Mouse (Mus musculus): ENCODE data around the gene Svop. TPM values are rescaled to one million over a fixed set of nuclear protein-coding genes. Genes with fewer than 3 reads are reported as not detected.

The Svop gene
- polyA plus RNA-seq, 1 experiment from 2014 or later, result 0.11 TPM

GRCm38 (mm10) chr5:114006974-114007373 is 84.4 kb downstream of the Svop start:
- H3K4me2 ChIP-seq (ENCODE audit: low read length), result no peak overlapping the region
- no peaks in the 10 kb centered on the region for H3K36me3 ChIP-seq (ENCODE audit: control insufficient read depth, insufficient read depth, low read length)
- no peak overlapping the region for H3K4me3 ChIP-seq (ENCODE audit: control insufficient read depth in 1 of 2, insufficient read depth in 1 of 2, low read depth in 1 of 2, low read length in 2 of 2)
- ATAC-seq (ENCODE audit: insufficient number of reproducible peaks, insufficient read depth, low FRiP score, low read depth), result no peak
- no peaks in the 10 kb centered on the region for H3K9me3 ChIP-seq (ENCODE audit: control insufficient read depth, low read length)
- H3K9ac ChIP-seq (ENCODE audit: low read length), result no peak overlapping the region
- H3K27me3 ChIP-seq (ENCODE audit: control insufficient read depth, insufficient read depth, low read length), result no peaks in the 10 kb centered on the region
- H3K27ac ChIP-seq (replicated peaks in 1 of 2; ENCODE audit: control insufficient read depth in 1 of 2, insufficient read depth in 1 of 2, low read depth in 2 of 2, low read length in 2 of 2), result no peak overlapping the region
- no peaks in the 10 kb centered on the region for H3K4me1 ChIP-seq (ENCODE audit: control insufficient read depth in 2 of 2, insufficient read depth in 2 of 2, low read length in 2 of 2)
- WGBS, result 66% methylated on average over 4 of the region's 4 CpGs

- H3K4me2 ChIP-seq (ENCODE audit: low read length), result no peak overlapping the region
- H3K4me3 ChIP-seq (ENCODE audit: control insufficient read depth in 1 of 2, insufficient read depth in 1 of 2, low read depth in 1 of 2, low read length in 2 of 2), result no peak overlapping the region
- no peaks in the 10 kb centered on the region for H3K36me3 ChIP-seq (ENCODE audit: control insufficient read depth, insufficient read depth, low read length)
- H3K27ac ChIP-seq (replicated peaks in 1 of 2; ENCODE audit: control insufficient read depth in 1 of 2, insufficient read depth in 1 of 2, low read depth in 2 of 2, low read length in 2 of 2), result no peak overlapping the region
- no peak overlapping the region for H3K9ac ChIP-seq (ENCODE audit: low read length)
- no peaks in the 10 kb centered on the region for H3K4me1 ChIP-seq (ENCODE audit: control insufficient read depth in 2 of 2, insufficient read depth in 2 of 2, low read length in 2 of 2)
- 78% methylated on average over 5 of the region's 5 CpGs for WGBS
- H3K27me3 ChIP-seq (ENCODE audit: control insufficient read depth, insufficient read depth, low read length), result no peaks in the 10 kb centered on the region
- no peak for ATAC-seq (ENCODE audit: insufficient number of reproducible peaks, insufficient read depth, low FRiP score, low read depth)
- H3K9me3 ChIP-seq (ENCODE audit: control insufficient read depth, low read length), result no peaks in the 10 kb centered on the region
Measured at GRCm38 (mm10) chr5:114005100-114005499, 86.3 kb downstream of the Svop start.

- H3K27ac ChIP-seq (replicated peaks in 1 of 2; ENCODE audit: control insufficient read depth in 1 of 2, insufficient read depth in 1 of 2, low read depth in 2 of 2, low read length in 2 of 2), result no peak overlapping the region
- no peak overlapping the region for H3K9ac ChIP-seq (ENCODE audit: low read length)
- H3K4me1 ChIP-seq (ENCODE audit: control insufficient read depth in 2 of 2, insufficient read depth in 2 of 2, low read length in 2 of 2), result no peaks in the 10 kb centered on the region
- WGBS, result 83% methylated on average over 11 of the region's 11 CpGs
- no peaks in the 10 kb centered on the region for H3K27me3 ChIP-seq (ENCODE audit: control insufficient read depth, insufficient read depth, low read length)
- no peaks in the 10 kb centered on the region for H3K36me3 ChIP-seq (ENCODE audit: control insufficient read depth, insufficient read depth, low read length)
- no peak overlapping the region for H3K4me2 ChIP-seq (ENCODE audit: low read length)
- H3K9me3 ChIP-seq (ENCODE audit: control insufficient read depth, low read length), result no peaks in the 10 kb centered on the region
- no peak for ATAC-seq (ENCODE audit: insufficient number of reproducible peaks, insufficient read depth, low FRiP score, low read depth)
- no peak overlapping the region for H3K4me3 ChIP-seq (ENCODE audit: control insufficient read depth in 1 of 2, insufficient read depth in 1 of 2, low read depth in 1 of 2, low read length in 2 of 2)
Measured at GRCm38 (mm10) chr5:114004573-114004972, 86.8 kb downstream of the Svop start.

GRCm38 (mm10) chr5:114003542-114003941 is 87.8 kb downstream of the Svop start, which contains the start of gene Dao:
Dao (plus strand) TSS chr5:114003703.
- WGBS, result 57% methylated on average over 5 of the region's 5 CpGs
- Histone ChIP-seq H3K27me3 (ENCODE audit: control insufficient read depth, insufficient read depth, low read length) (no peaks in the 10 kb centered on the region), H3K4me2 (ENCODE audit: low read length) (no peak within 1 kb of the TSS), H3K4me3 (ENCODE audit: control insufficient read depth in 1 of 2, insufficient read depth in 1 of 2, low read depth in 1 of 2, low read length in 2 of 2) (no peak within 1 kb of the TSS), H3K4me1 (ENCODE audit: control insufficient read depth in 2 of 2, insufficient read depth in 2 of 2, low read length in 2 of 2) (no peaks in the 10 kb centered on the region), H3K36me3 (ENCODE audit: control insufficient read depth, insufficient read depth, low read length) (no peaks in the 10 kb centered on the region), H3K9ac (ENCODE audit: low read length) (no peak within 1 kb of the TSS), H3K9me3 (ENCODE audit: control insufficient read depth, low read length) (no peaks in the 10 kb centered on the region), H3K27ac (replicated peaks in 1 of 2; ENCODE audit: control insufficient read depth in 1 of 2, insufficient read depth in 1 of 2, low read depth in 2 of 2, low read length in 2 of 2) (no peak within 1 kb of the TSS)
- ATAC-seq (ENCODE audit: insufficient number of reproducible peaks, insufficient read depth, low FRiP score, low read depth), result no peak

- Histone ChIP-seq H3K27ac (replicated peaks in 1 of 2; ENCODE audit: control insufficient read depth in 1 of 2, insufficient read depth in 1 of 2, low read depth in 2 of 2, low read length in 2 of 2) (no peak overlapping the region), H3K36me3 (ENCODE audit: control insufficient read depth, insufficient read depth, low read length) (no peaks in the 10 kb centered on the region), H3K4me2 (ENCODE audit: low read length) (no peak overlapping the region), H3K4me3 (ENCODE audit: control insufficient read depth in 1 of 2, insufficient read depth in 1 of 2, low read depth in 1 of 2, low read length in 2 of 2) (no peak overlapping the region), H3K4me1 (ENCODE audit: control insufficient read depth in 2 of 2, insufficient read depth in 2 of 2, low read length in 2 of 2) (peaks cover 6 to 7% of the 10 kb centered on the region in 2 experiments), H3K9me3 (ENCODE audit: control insufficient read depth, low read length) (no peaks in the 10 kb centered on the region), H3K27me3 (ENCODE audit: control insufficient read depth, insufficient read depth, low read length) (no peaks in the 10 kb centered on the region), H3K9ac (ENCODE audit: low read length) (no peak overlapping the region)
- ATAC-seq (ENCODE audit: insufficient number of reproducible peaks, insufficient read depth, low FRiP score, low read depth), result no peak
- WGBS, result 60% methylated on average over 5 of the region's 5 CpGs
Measured at GRCm38 (mm10) chr5:113999382-113999781, 92.0 kb downstream of the Svop start.

GRCm38 (mm10) chr5:113996458-113996857 is 94.9 kb downstream of the Svop start:
- H3K9me3 ChIP-seq (ENCODE audit: control insufficient read depth, low read length), result no peaks in the 10 kb centered on the region
- no peak overlapping the region for H3K27ac ChIP-seq (replicated peaks in 1 of 2; ENCODE audit: control insufficient read depth in 1 of 2, insufficient read depth in 1 of 2, low read depth in 2 of 2, low read length in 2 of 2)
- H3K27me3 ChIP-seq (ENCODE audit: control insufficient read depth, insufficient read depth, low read length), result no peaks in the 10 kb centered on the region
- H3K4me3 ChIP-seq (ENCODE audit: control insufficient read depth in 1 of 2, insufficient read depth in 1 of 2, low read depth in 1 of 2, low read length in 2 of 2), result no peak overlapping the region
- peaks cover 13 to 23% of the 10 kb centered on the region in 2 experiments for H3K4me1 ChIP-seq (ENCODE audit: control insufficient read depth in 2 of 2, insufficient read depth in 2 of 2, low read length in 2 of 2)
- H3K9ac ChIP-seq (ENCODE audit: low read length), result no peak overlapping the region
- no peaks in the 10 kb centered on the region for H3K36me3 ChIP-seq (ENCODE audit: control insufficient read depth, insufficient read depth, low read length)
- WGBS, result 34% methylated on average over 2 of the region's 2 CpGs
- H3K4me2 ChIP-seq (ENCODE audit: low read length), result peak overlapping the region; percentile 13; the same call in 1 of the 2 replicates
- no peak for ATAC-seq (ENCODE audit: insufficient number of reproducible peaks, insufficient read depth, low FRiP score, low read depth)

- ATAC-seq (ENCODE audit: insufficient number of reproducible peaks, insufficient read depth, low FRiP score, low read depth), result peak; percentile 90
- H3K4me3 ChIP-seq (ENCODE audit: control insufficient read depth in 1 of 2, insufficient read depth in 1 of 2, low read depth in 1 of 2, low read length in 2 of 2), result peak within 1 kb of the TSS; percentile 90 to 96
- H3K4me1 ChIP-seq (ENCODE audit: control insufficient read depth in 2 of 2, insufficient read depth in 2 of 2, low read length in 2 of 2), result peaks cover 28 to 44% of the 10 kb centered on the region in 2 experiments
- peak within 1 kb of the TSS; percentile 90 to 91 for H3K27ac ChIP-seq (replicated peaks in 1 of 2; ENCODE audit: control insufficient read depth in 1 of 2, insufficient read depth in 1 of 2, low read depth in 2 of 2, low read length in 2 of 2)
- peak within 1 kb of the TSS; percentile 89 for H3K4me2 ChIP-seq (ENCODE audit: low read length)
- peaks cover 8% of the 10 kb centered on the region for H3K36me3 ChIP-seq (ENCODE audit: control insufficient read depth, insufficient read depth, low read length)
- no peaks in the 10 kb centered on the region for H3K27me3 ChIP-seq (ENCODE audit: control insufficient read depth, insufficient read depth, low read length)
- under 1% methylated on average over 58 of the region's 83 CpGs for WGBS
- peak within 1 kb of the TSS; percentile 94 for H3K9ac ChIP-seq (ENCODE audit: low read length)
- no peaks in the 10 kb centered on the region for H3K9me3 ChIP-seq (ENCODE audit: control insufficient read depth, low read length)
Measured at GRCm38 (mm10) chr5:113993487-113994465, 97.6 kb downstream of the Svop start, which contains the start of gene Ssh1. Ssh1 (minus strand) TSS chr5:113993894.

Data from heart, embryonic 14.5 days (tissue).